Mouse (Mus musculus): Measurements from ENCODE around the gene 9130230L23Rik. TPM values are rescaled to one million over a fixed set of nuclear protein-coding genes. Genes with fewer than 3 reads are reported as not detected.
A peak's percentile ranks its signal among the peaks of the same experiment; 100 is the strongest.

9130230L23Rik gene
- total and polyA plus RNA-seq, 2 experiments from 2014 or later, result not detected

DNA sequence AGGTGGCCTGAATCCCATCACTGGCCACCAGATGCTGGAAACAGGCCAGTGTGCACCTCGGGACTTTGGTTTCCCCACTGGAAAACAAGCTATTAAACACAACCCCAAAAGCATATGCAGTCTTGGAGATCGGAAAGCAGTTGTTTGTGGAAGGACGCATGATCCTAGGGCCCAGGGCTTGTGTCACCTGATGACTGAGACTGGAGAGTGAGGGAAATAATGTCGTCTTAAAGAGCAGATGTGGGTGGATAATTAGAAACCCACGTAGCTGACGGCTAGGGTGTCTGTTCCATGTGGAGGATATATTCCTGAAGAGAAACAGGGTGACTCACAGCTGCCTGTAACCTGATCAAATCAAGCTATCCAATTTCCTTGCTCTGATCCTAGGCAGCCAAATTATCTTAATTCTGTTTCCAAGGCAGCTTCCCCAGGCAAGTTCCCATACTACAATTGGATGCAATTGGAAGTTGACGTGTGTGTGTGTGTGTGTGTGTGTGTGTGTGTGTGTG, 38.3 kb downstream of the 9130230L23Rik start:
- Histone ChIP-seq H3K36me3 (ENCODE audit: insufficient read depth) (no peaks in the 10 kb centered on the region), H3K4me1 (ENCODE audit: insufficient read depth) (no peaks in the 10 kb centered on the region), H3K27me3 (ENCODE audit: insufficient read depth, low read length) (no peaks in the 10 kb centered on the region), H3K4me3 (ENCODE audit: low read depth, low read length) (no peak overlapping the region), H3K9ac (no peak overlapping the region), H3K9me3 (ENCODE audit: low read length) (no peaks in the 10 kb centered on the region), H3K27ac (ENCODE audit: low read depth, low read length) (no peak overlapping the region), H3K4me2 (ENCODE audit: low read depth) (no peak overlapping the region)
- DNase-seq (no peak), ATAC-seq (peak; percentile 77; the same call in 1 of the 2 replicates)
- no peak for TF ChIP-seq CTCF (IDR thresholded peaks at IDR 0.05; ENCODE audit: low read depth)
- WGBS, result 58% methylated on average over 7 of the region's 7 CpGs

DNA sequence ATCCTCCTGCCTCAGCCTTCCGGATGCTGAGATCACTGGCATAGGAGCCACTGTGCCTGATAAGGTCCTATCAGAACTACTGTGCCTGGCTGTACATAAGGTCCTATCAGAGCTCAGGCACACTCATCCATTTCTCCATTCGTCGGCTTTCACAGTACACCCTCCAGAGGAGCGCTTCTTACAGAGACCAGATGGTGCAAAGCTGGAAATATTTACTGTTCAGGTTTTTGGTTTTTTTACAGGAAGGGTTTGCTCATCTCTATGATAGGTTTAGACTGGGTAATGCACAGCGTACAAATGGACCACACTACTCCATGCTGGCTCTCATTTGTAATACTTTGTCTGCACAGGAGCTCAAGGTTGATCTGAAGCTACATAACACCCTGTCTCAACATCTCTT, 40.8 kb downstream of the 9130230L23Rik start:
- Histone ChIP-seq H3K27me3 (ENCODE audit: insufficient read depth, low read length) (no peaks in the 10 kb centered on the region), H3K4me1 (ENCODE audit: insufficient read depth) (no peaks in the 10 kb centered on the region), H3K4me2 (ENCODE audit: low read depth) (no peak overlapping the region), H3K27ac (ENCODE audit: low read depth, low read length) (no peak overlapping the region), H3K9me3 (ENCODE audit: low read length) (no peaks in the 10 kb centered on the region), H3K36me3 (ENCODE audit: insufficient read depth) (no peaks in the 10 kb centered on the region), H3K4me3 (ENCODE audit: low read depth, low read length) (no peak overlapping the region), H3K9ac (no peak overlapping the region)
- 84% methylated on average over 5 of the region's 5 CpGs for WGBS
- ATAC-seq, result no peak
- TF ChIP-seq CTCF (IDR thresholded peaks at IDR 0.05; ENCODE audit: low read depth), result no peak
- DNase-seq, result no peak

DNA sequence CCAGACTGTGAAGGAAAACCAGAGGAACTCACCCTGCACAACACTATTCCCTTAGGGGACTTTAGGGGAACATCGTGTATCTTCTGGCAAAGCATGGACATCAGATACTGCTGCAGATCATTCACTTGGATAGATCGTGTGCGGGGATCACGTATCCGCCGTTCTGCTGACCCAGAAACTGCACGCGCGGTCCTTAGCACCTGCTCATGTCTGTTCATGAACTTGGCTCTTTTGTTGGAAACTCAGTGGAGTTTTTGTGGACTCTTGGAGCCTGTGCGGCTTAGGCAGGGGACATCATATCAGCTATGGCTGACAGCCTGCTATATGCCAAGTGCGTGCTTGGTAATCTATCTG, 43.5 kb downstream of the 9130230L23Rik start:
- no peak overlapping the region for H3K4me3 ChIP-seq (ENCODE audit: low read depth, low read length)
- H3K27ac ChIP-seq (ENCODE audit: low read depth, low read length), result no peak overlapping the region
- ATAC-seq (no peak), DNase-seq (no peak)
- no peaks in the 10 kb centered on the region for H3K36me3 ChIP-seq (ENCODE audit: insufficient read depth)
- H3K4me1 ChIP-seq (ENCODE audit: insufficient read depth), result peaks cover 3% of the 10 kb centered on the region; the same call in 1 of the 2 replicates
- no peak for TF ChIP-seq CTCF (IDR thresholded peaks at IDR 0.05; ENCODE audit: low read depth)
- no peak overlapping the region for H3K4me2 ChIP-seq (ENCODE audit: low read depth)
- H3K9ac ChIP-seq, result no peak overlapping the region
- WGBS, result 94% methylated on average over 11 of the region's 11 CpGs
- H3K9me3 ChIP-seq (ENCODE audit: low read length), result no peaks in the 10 kb centered on the region
- H3K27me3 ChIP-seq (ENCODE audit: insufficient read depth, low read length), result no peaks in the 10 kb centered on the region

DNA sequence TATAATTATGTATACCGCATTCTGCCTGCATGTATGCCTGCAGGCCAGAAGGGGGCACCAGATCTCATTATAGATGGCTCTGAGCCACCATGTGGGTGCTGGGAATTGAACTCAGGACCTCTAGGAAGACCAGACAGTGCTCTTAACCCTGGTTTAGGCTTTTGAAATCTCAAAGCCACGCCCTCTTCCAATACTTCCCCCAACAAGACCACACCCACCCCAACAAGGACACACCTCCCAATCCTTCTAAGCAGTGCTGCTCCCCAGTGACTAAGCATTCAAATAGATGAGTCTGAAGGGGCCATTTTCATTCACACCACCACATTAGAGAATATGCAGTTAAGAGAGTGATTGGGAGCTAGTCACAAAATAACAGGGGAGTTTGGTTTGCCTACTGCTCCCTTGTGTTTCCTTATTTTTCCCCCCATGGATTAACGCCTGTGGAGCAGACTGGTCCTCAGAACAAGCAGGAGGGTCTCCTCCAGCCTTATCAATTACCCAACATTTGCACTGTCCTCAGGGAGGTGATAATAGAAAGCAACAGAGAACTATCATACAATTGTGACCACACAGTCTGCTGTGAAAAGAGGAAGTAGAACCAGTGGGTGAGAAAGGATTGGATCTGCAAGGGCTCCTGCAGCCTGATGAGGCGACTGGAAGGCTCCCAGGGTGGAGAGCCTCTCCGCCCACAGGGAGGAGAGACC, 44.0 kb downstream of the 9130230L23Rik start:
- 87% methylated on average over 5 of the region's 5 CpGs for WGBS

DNA sequence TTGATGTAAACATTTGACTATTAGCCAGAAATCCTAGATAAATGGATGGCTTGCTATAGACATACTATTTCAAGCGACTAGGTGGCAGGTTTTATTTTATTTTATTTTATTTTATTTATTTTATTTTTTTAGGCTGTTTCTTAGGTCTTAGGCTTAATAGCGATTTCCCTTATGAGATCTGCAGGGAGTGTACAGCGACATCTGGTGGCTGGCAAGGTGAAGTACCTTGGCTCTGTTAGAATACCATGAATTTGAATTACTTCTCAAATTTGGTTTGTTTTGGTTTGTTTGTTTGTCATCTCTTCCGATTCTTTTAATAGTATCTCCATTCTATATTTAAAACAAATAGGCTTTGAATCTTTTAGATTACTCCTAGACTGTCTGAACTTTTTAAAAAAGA, 45.5 kb downstream of the 9130230L23Rik start:
- WGBS, result 4% methylated on average over 4 of the region's 4 CpGs
- TF ChIP-seq CTCF (IDR thresholded peaks at IDR 0.05; ENCODE audit: low read depth), result peak; percentile 86
- no peak overlapping the region for H3K4me2 ChIP-seq (ENCODE audit: low read depth)
- no peaks in the 10 kb centered on the region for H3K9me3 ChIP-seq (ENCODE audit: low read length)
- no peaks in the 10 kb centered on the region for H3K27me3 ChIP-seq (ENCODE audit: insufficient read depth, low read length)
- H3K36me3 ChIP-seq (ENCODE audit: insufficient read depth), result no peaks in the 10 kb centered on the region
- H3K4me3 ChIP-seq (ENCODE audit: low read depth, low read length), result no peak overlapping the region
- DNase-seq (peak; percentile 77), ATAC-seq (0 out of 2 replicates have a peak, but pooled peaks have one; percentile 35)
- no peak overlapping the region for H3K27ac ChIP-seq (ENCODE audit: low read depth, low read length)
- H3K9ac ChIP-seq, result no peak overlapping the region
- peaks cover 11% of the 10 kb centered on the region; the same call in 1 of the 2 replicates for H3K4me1 ChIP-seq (ENCODE audit: insufficient read depth)

More for the DNA sequence above, 44.0 kb downstream of the 9130230L23Rik start:
- H3K4me2 ChIP-seq (ENCODE audit: low read depth), result no peak overlapping the region
- no peaks in the 10 kb centered on the region for H3K9me3 ChIP-seq (ENCODE audit: low read length)
- H3K4me3 ChIP-seq (ENCODE audit: low read depth, low read length), result no peak overlapping the region
- no peak overlapping the region for H3K9ac ChIP-seq
- no peaks in the 10 kb centered on the region for H3K27me3 ChIP-seq (ENCODE audit: insufficient read depth, low read length)
- H3K4me1 ChIP-seq (ENCODE audit: insufficient read depth), result peaks cover 9% of the 10 kb centered on the region; the same call in 1 of the 2 replicates
- no peak for DNase-seq
- no peak for TF ChIP-seq CTCF (IDR thresholded peaks at IDR 0.05; ENCODE audit: low read depth)
- no peaks in the 10 kb centered on the region for H3K36me3 ChIP-seq (ENCODE audit: insufficient read depth)
- no peak for ATAC-seq
- no peak overlapping the region for H3K27ac ChIP-seq (ENCODE audit: low read depth, low read length)

DNA sequence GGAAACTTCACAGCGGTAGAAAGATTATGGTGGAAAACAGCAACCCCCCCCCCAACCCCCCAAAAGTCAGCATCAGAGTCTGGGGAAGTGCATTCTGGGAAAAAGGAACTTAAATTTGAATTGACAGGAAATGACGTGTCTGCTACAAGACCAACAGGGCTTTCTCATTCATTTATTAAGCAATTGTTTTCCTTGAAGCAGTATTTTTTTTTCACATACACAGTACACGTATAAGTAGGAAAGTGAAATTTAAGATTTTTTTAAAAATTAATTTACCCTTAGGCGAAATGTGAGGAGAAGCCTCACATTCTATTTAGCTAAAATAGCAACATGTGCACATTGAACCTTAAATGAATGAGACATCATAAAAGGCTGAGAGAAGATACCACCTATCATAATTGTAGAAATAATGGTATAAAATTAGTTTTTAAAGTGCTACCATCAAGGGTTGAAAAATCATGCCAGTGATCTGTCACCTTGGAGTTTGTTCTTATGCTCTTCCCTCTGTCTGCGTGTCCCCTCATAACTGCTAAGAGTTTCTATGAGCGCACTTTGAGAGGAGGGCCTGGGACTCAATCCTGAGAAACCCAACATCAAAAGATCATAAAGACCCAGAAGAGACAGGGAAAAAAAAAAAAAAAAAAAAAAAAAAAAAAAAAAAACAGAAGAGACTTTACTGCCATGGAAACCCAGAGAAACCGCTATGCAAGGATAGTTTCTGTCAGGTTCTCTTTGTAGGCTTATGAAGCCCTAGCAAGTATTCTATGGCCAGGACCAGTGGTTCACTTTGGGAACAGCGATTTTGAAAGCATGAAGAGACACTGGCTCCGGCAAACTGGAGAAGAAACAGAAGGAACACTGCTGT, 47.7 kb downstream of the 9130230L23Rik start:
- Histone ChIP-seq H3K4me2 (ENCODE audit: low read depth) (peak overlapping the region; percentile 46), H3K27ac (ENCODE audit: low read depth, low read length) (peak overlapping the region; percentile 69)
- peak; percentile 2; the same call in 1 of the 2 replicates for ATAC-seq

More for the DNA sequence above, 47.7 kb downstream of the 9130230L23Rik start:
- TF ChIP-seq CTCF (IDR thresholded peaks at IDR 0.05; ENCODE audit: low read depth), result no peak
- no peaks in the 10 kb centered on the region for H3K36me3 ChIP-seq (ENCODE audit: insufficient read depth)
- H3K27me3 ChIP-seq (ENCODE audit: insufficient read depth, low read length), result no peaks in the 10 kb centered on the region
- H3K4me1 ChIP-seq (ENCODE audit: insufficient read depth), result peaks cover 11% of the 10 kb centered on the region; the same call in 1 of the 2 replicates
- DNase-seq, result no peak
- H3K9me3 ChIP-seq (ENCODE audit: low read length), result no peaks in the 10 kb centered on the region
- H3K9ac ChIP-seq, result no peak overlapping the region
- H3K4me3 ChIP-seq (ENCODE audit: low read depth, low read length), result peak overlapping the region; percentile 24; the same call in 1 of the 2 replicates
- 80% methylated on average over 9 of the region's 9 CpGs for WGBS

Data from forebrain, postnatal 0 days (tissue).